Mouse (Mus musculus): ENCODE data around the gene Fmnl2. TPM values are rescaled to one million over a fixed set of nuclear protein-coding genes. Genes with fewer than 3 reads are reported as not detected.

Fmnl2 gene
- polyA plus RNA-seq, 1 experiment from 2014 or later = 15.1 TPM

GRCm38 (mm10) chr2:52927381-52927780, 69.7 kb downstream of the Fmnl2 start:
- Histone ChIP-seq H3K4me3 (no peak overlapping the region), H3K36me3 (no peaks in the 10 kb centered on the region), H3K9ac (no peak overlapping the region), H3K27ac (no peak overlapping the region), H3K4me2 (replicated peaks) (no peak overlapping the region), H3K27me3 (no peaks in the 10 kb centered on the region), H3K9me3 (replicated peaks) (no peaks in the 10 kb centered on the region), H3K4me1 (peaks cover 17% of the 10 kb centered on the region)
- no peak for ATAC-seq (ENCODE audit: low FRiP score)
- 43% methylated on average over 3 of the region's 3 CpGs for WGBS

- Histone ChIP-seq H3K36me3 (no peaks in the 10 kb centered on the region), H3K4me3 (no peak overlapping the region), H3K9ac (no peak overlapping the region), H3K4me2 (replicated peaks) (no peak overlapping the region), H3K27me3 (no peaks in the 10 kb centered on the region), H3K4me1 (peaks cover 17% of the 10 kb centered on the region), H3K9me3 (replicated peaks) (no peaks in the 10 kb centered on the region), H3K27ac (peak overlapping the region; percentile 36)
- peak; percentile 68 for ATAC-seq (ENCODE audit: low FRiP score)
- 25% methylated on average over 10 of the region's 10 CpGs for WGBS
Observed at GRCm38 (mm10) chr2:52927858-52928301, 70.2 kb downstream of the Fmnl2 start.

GRCm38 (mm10) chr2:52928401-52928800, 70.7 kb downstream of the Fmnl2 start:
- Histone ChIP-seq H3K9me3 (replicated peaks) (no peaks in the 10 kb centered on the region), H3K4me2 (replicated peaks) (no peak overlapping the region), H3K27ac (peak overlapping the region; percentile 36), H3K4me3 (no peak overlapping the region), H3K9ac (no peak overlapping the region), H3K36me3 (no peaks in the 10 kb centered on the region), H3K4me1 (peaks cover 17% of the 10 kb centered on the region), H3K27me3 (no peaks in the 10 kb centered on the region)
- no peak for ATAC-seq (ENCODE audit: low FRiP score)
- WGBS = 40% methylated on average over 3 of the region's 3 CpGs

- Histone ChIP-seq H3K27ac (no peak overlapping the region), H3K4me1 (peaks cover 17% of the 10 kb centered on the region), H3K9me3 (replicated peaks) (no peaks in the 10 kb centered on the region), H3K4me3 (no peak overlapping the region), H3K36me3 (no peaks in the 10 kb centered on the region), H3K9ac (no peak overlapping the region), H3K27me3 (no peaks in the 10 kb centered on the region), H3K4me2 (replicated peaks) (no peak overlapping the region)
- no peak for ATAC-seq (ENCODE audit: low FRiP score)
- 81% methylated on average over 5 of the region's 5 CpGs for WGBS
Observed at GRCm38 (mm10) chr2:52930106-52930868, 72.6 kb downstream of the Fmnl2 start.

GRCm38 (mm10) chr2:52931315-52931714, 73.7 kb downstream of the Fmnl2 start:
- H3K36me3 ChIP-seq = no peaks in the 10 kb centered on the region
- no peak overlapping the region for H3K4me3 ChIP-seq
- no peak overlapping the region for H3K4me2 ChIP-seq (replicated peaks)
- 87% methylated on average over 2 of the region's 2 CpGs for WGBS
- peaks cover 17% of the 10 kb centered on the region for H3K4me1 ChIP-seq
- H3K9ac ChIP-seq = no peak overlapping the region
- no peaks in the 10 kb centered on the region for H3K27me3 ChIP-seq
- no peak overlapping the region for H3K27ac ChIP-seq
- H3K9me3 ChIP-seq (replicated peaks) = no peaks in the 10 kb centered on the region
- no peak for ATAC-seq (ENCODE audit: low FRiP score)

GRCm38 (mm10) chr2:52935906-52936305, 78.2 kb downstream of the Fmnl2 start:
- Histone ChIP-seq H3K9me3 (replicated peaks) (no peaks in the 10 kb centered on the region), H3K36me3 (no peaks in the 10 kb centered on the region), H3K27ac (no peak overlapping the region), H3K4me3 (no peak overlapping the region), H3K9ac (no peak overlapping the region), H3K27me3 (no peaks in the 10 kb centered on the region), H3K4me1 (0 out of 2 replicates have a peak, but pooled peaks cover 5% of the 10 kb centered on the region), H3K4me2 (replicated peaks) (no peak overlapping the region)
- no peak for ATAC-seq (ENCODE audit: low FRiP score)
- 91% methylated on average over 6 of the region's 6 CpGs for WGBS

- Histone ChIP-seq H3K27ac (0 out of 2 replicates have a peak overlapping the region, but pooled peaks have one; percentile 19), H3K36me3 (no peaks in the 10 kb centered on the region), H3K9me3 (replicated peaks) (no peaks in the 10 kb centered on the region), H3K27me3 (no peaks in the 10 kb centered on the region), H3K9ac (no peak overlapping the region), H3K4me2 (replicated peaks) (no peak overlapping the region), H3K4me1 (peaks cover 5% of the 10 kb centered on the region; the same call in 1 of the 2 replicates), H3K4me3 (no peak overlapping the region)
- ATAC-seq (ENCODE audit: low FRiP score) = no peak
- WGBS = 49% methylated on average over 6 of the region's 6 CpGs
Observed at GRCm38 (mm10) chr2:52938351-52939074, 80.9 kb downstream of the Fmnl2 start.

GRCm38 (mm10) chr2:52943644-52944423, 86.2 kb downstream of the Fmnl2 start:
- WGBS = 75% methylated on average over 9 of the region's 9 CpGs
- no peaks in the 10 kb centered on the region for H3K36me3 ChIP-seq
- H3K27me3 ChIP-seq = no peaks in the 10 kb centered on the region
- H3K9me3 ChIP-seq (replicated peaks) = no peaks in the 10 kb centered on the region
- H3K4me2 ChIP-seq (replicated peaks) = no peak overlapping the region
- peaks cover 30% of the 10 kb centered on the region for H3K4me1 ChIP-seq
- ATAC-seq (ENCODE audit: low FRiP score) = no peak
- H3K4me3 ChIP-seq = no peak overlapping the region
- H3K9ac ChIP-seq = no peak overlapping the region
- H3K27ac ChIP-seq = peak overlapping the region; percentile 23; the same call in 1 of the 2 replicates

GRCm38 (mm10) chr2:52944594-52944993, 86.9 kb downstream of the Fmnl2 start:
- no peaks in the 10 kb centered on the region for H3K9me3 ChIP-seq (replicated peaks)
- no peak for ATAC-seq (ENCODE audit: low FRiP score)
- H3K36me3 ChIP-seq = no peaks in the 10 kb centered on the region
- peaks cover 28% of the 10 kb centered on the region for H3K4me1 ChIP-seq
- 89% methylated on average over 5 of the region's 5 CpGs for WGBS
- no peak overlapping the region for H3K9ac ChIP-seq
- H3K27me3 ChIP-seq = no peaks in the 10 kb centered on the region
- H3K27ac ChIP-seq = no peak overlapping the region
- H3K4me3 ChIP-seq = no peak overlapping the region
- no peak overlapping the region for H3K4me2 ChIP-seq (replicated peaks)

- 54% methylated on average over 2 of the region's 2 CpGs for WGBS
- Histone ChIP-seq H3K9ac (no peak overlapping the region), H3K4me3 (no peak overlapping the region), H3K36me3 (no peaks in the 10 kb centered on the region), H3K4me1 (peaks cover 34% of the 10 kb centered on the region), H3K27me3 (no peaks in the 10 kb centered on the region), H3K27ac (peak overlapping the region; percentile 74), H3K9me3 (replicated peaks) (no peaks in the 10 kb centered on the region), H3K4me2 (replicated peaks) (no peak overlapping the region)
- peak; percentile 35; the same call in 1 of the 2 replicates for ATAC-seq (ENCODE audit: low FRiP score)
Observed at GRCm38 (mm10) chr2:52946074-52946473, 88.4 kb downstream of the Fmnl2 start.

- no peaks in the 10 kb centered on the region for H3K9me3 ChIP-seq (replicated peaks)
- H3K9ac ChIP-seq = no peak overlapping the region
- no peak overlapping the region for H3K4me3 ChIP-seq
- H3K4me2 ChIP-seq (replicated peaks) = no peak overlapping the region
- WGBS = 48% methylated on average over 11 of the region's 11 CpGs
- ATAC-seq (ENCODE audit: low FRiP score) = peak; percentile 79
- peak overlapping the region; percentile 74 for H3K27ac ChIP-seq
- no peaks in the 10 kb centered on the region for H3K36me3 ChIP-seq
- H3K27me3 ChIP-seq = no peaks in the 10 kb centered on the region
- H3K4me1 ChIP-seq = peaks cover 34% of the 10 kb centered on the region
Observed at GRCm38 (mm10) chr2:52946524-52947186, 89.0 kb downstream of the Fmnl2 start.

Data from hindbrain, embryonic 12.5 days (tissue).